Mouse (Mus musculus) liver, postnatal 0 days (tissue): ENCODE data around the gene Wdfy1. TPM values are rescaled to one million over a fixed set of nuclear protein-coding genes. Genes with fewer than 3 reads are reported as not detected.
A peak's percentile ranks its signal among the peaks of the same experiment; 100 is the strongest.

Experiments
- ATAC-seq: fragments of 200-750 bp; cut with Nextera tagmentation; 2 replicates; pipeline ENCODE4 v1.8.0; 2017; ENCODE audit warnings: mild to moderate bottlenecking, moderate library complexity
- DNase-seq: peaks from one replicate; pipeline ENCODE4 v3.0.0-alpha.2; 2016
- H3K27ac ChIP-seq: fragments of 300-500 bp; sonication (generic); 2 replicates; pipeline ENCODE4 v1.5.1; 2014; ENCODE audit warnings: antibody characterized with exemption, moderate library complexity, mild to moderate bottlenecking, low read depth
- H3K27me3 ChIP-seq: fragments of 300-500 bp; sonication (generic); 2 replicates; pipeline ENCODE4 v1.6.1; 2014; ENCODE audit warnings: low read length, control low read depth, mixed read lengths; ENCODE audit not compliant: insufficient read depth
- H3K36me3 ChIP-seq: fragments of 300-500 bp; sonication (generic); replicated peaks from 2 replicates; pipeline ENCODE4 v1.6.1; 2014; ENCODE audit warnings: mild to moderate bottlenecking, control low read depth, low read length, moderate library complexity, mixed read lengths; ENCODE audit not compliant: insufficient read depth
- H3K4me1 ChIP-seq: fragments of 300-500 bp; sonication (generic); 2 replicates; pipeline ENCODE4 v1.6.1; 2014; ENCODE audit warnings: antibody characterized with exemption, mild to moderate bottlenecking, control low read depth; ENCODE audit not compliant: insufficient read depth
- H3K4me2 ChIP-seq: fragments of 300-500 bp; sonication (generic); 2 replicates; pipeline ENCODE4 v1.6.1; 2014; ENCODE audit warnings: low read depth, mild to moderate bottlenecking, low read length, moderate library complexity, mixed read lengths
- H3K4me3 ChIP-seq: fragments of 300-500 bp; sonication (generic); 2 replicates; pipeline ENCODE4 v1.5.1; 2014; ENCODE audit warnings: low read depth, low read length
- H3K9ac ChIP-seq: fragments of 300-500 bp; sonication (generic); replicated peaks from 2 replicates; pipeline ENCODE4 v1.6.1; 2014; ENCODE audit warnings: mild to moderate bottlenecking, moderate library complexity
- H3K9me3 ChIP-seq: fragments of 300-500 bp; sonication (generic); 2 replicates; pipeline ENCODE4 v1.6.1; 2016; ENCODE audit warnings: mild to moderate bottlenecking, control low read depth, low read length, mixed read lengths
- CTCF ChIP-seq: sonication (generic); IDR thresholded peaks from 2 replicates; pipeline ENCODE4 v1.5.1; 2016; ENCODE audit warnings: antibody characterized with exemption, low read depth
- EP300 ChIP-seq: IDR thresholded peaks from 2 replicates; pipeline ENCODE4 v1.6.1; 2016; ENCODE audit warnings: antibody characterized with exemption, low read depth, mild to moderate bottlenecking
- WGBS: fragments of 180-500 bp; shearing (Covaris S2); extraction: QIAGEN DNeasy Blood & Tissue Kit; methylation state at CpG from one replicate; pipeline ENCODE4 v1.1.7; 2014; ENCODE audit not compliant: insufficient replicate concordance; 5-methylcytosine and 5-hydroxymethylcytosine counted together
- polyA plus RNA-seq: library from polyadenylated mRNA; unstranded; fragments of >200 nt; fragmentation: Nextera tagmentation; extraction: Ambion mirVana; gene quantifications from 2 replicates; pipeline ENCODE4 v1.2.1, GENCODE M21; 2015

The Wdfy1 gene
- polyA plus RNA-seq, result 15.7 and 17.2 TPM in 2 replicates

GRCm38 (mm10) chr1:79775927-79776458 lies at the start of gene Wdfy1, which contains the start of gene Mrpl44:
Gene Wdfy1 (minus strand): TSS chr1:79776143.
Gene Mrpl44 (plus strand): TSS chr1:79776018.
- ATAC-seq, result peak; percentile 100
- H3K9me3 ChIP-seq, result no peaks in the 10 kb centered on the region
- WGBS, result under 1% methylated on average over 38 of the region's 38 CpGs
- H3K36me3 ChIP-seq, result peaks cover 26% of the 10 kb centered on the region
- peak within 1 kb of the TSS; percentile 84 for H3K4me3 ChIP-seq
- H3K27me3 ChIP-seq, result no peaks in the 10 kb centered on the region
- TF ChIP-seq CTCF, result peak; percentile 3; the same call in 1 of the 2 replicates
- TF ChIP-seq EP300, result peak; percentile 51
- peak within 1 kb of the TSS; percentile 94 for H3K9ac ChIP-seq
- peak within 1 kb of the TSS; percentile 86 for H3K27ac ChIP-seq
- peak within 1 kb of the TSS; percentile 80 for H3K4me2 ChIP-seq
- H3K4me1 ChIP-seq, result no peaks in the 10 kb centered on the region
- peak; percentile 97 for DNase-seq

GRCm38 (mm10) chr1:79823951-79824633 lies 48.1 kb upstream of the Wdfy1 start:
- Histone ChIP-seq H3K27ac (no peak overlapping the region), H3K9me3 (no peaks in the 10 kb centered on the region), H3K4me3 (no peak overlapping the region), H3K4me2 (peak overlapping the region; percentile 0; the same call in 1 of the 2 replicates), H3K9ac (no peak overlapping the region), H3K36me3 (no peaks in the 10 kb centered on the region), H3K4me1 (no peaks in the 10 kb centered on the region), H3K27me3 (no peaks in the 10 kb centered on the region)
- 66% methylated on average over 14 of the region's 14 CpGs for WGBS
- no peak for TF ChIP-seq EP300
- TF ChIP-seq CTCF, result no peak
- no peak for DNase-seq
- ATAC-seq, result no peak

- no peaks in the 10 kb centered on the region for H3K36me3 ChIP-seq
- H3K27ac ChIP-seq, result no peak overlapping the region
- no peak overlapping the region for H3K4me2 ChIP-seq
- H3K9ac ChIP-seq, result no peak overlapping the region
- H3K4me1 ChIP-seq, result no peaks in the 10 kb centered on the region
- no peak overlapping the region for H3K4me3 ChIP-seq
- no peak for TF ChIP-seq CTCF
- TF ChIP-seq EP300, result no peak
- 56% methylated on average over 13 of the region's 13 CpGs for WGBS
- no peaks in the 10 kb centered on the region for H3K9me3 ChIP-seq
- ATAC-seq (peak; percentile 33; the same call in 1 of the 2 replicates), DNase-seq (no peak)
- H3K27me3 ChIP-seq, result no peaks in the 10 kb centered on the region
Measured at GRCm38 (mm10) chr1:79822806-79823525, 47.0 kb upstream of the Wdfy1 start.

GRCm38 (mm10) chr1:79819296-79819879 lies 43.4 kb upstream of the Wdfy1 start:
- Histone ChIP-seq H3K4me1 (no peaks in the 10 kb centered on the region), H3K9me3 (no peaks in the 10 kb centered on the region), H3K4me3 (no peak overlapping the region), H3K27ac (no peak overlapping the region), H3K4me2 (no peak overlapping the region), H3K36me3 (no peaks in the 10 kb centered on the region), H3K9ac (no peak overlapping the region), H3K27me3 (no peaks in the 10 kb centered on the region)
- DNase-seq (no peak), ATAC-seq (no peak)
- 83% methylated on average over 11 of the region's 11 CpGs for WGBS
- TF ChIP-seq EP300 (no peak), CTCF (0 out of 2 replicates have a peak, but pooled peaks have one; percentile 4)

- DNase-seq (no peak), ATAC-seq (no peak)
- H3K4me3 ChIP-seq, result no peak overlapping the region
- H3K4me2 ChIP-seq, result no peak overlapping the region
- no peaks in the 10 kb centered on the region for H3K36me3 ChIP-seq
- H3K9me3 ChIP-seq, result no peaks in the 10 kb centered on the region
- TF ChIP-seq CTCF (no peak), EP300 (no peak)
- no peak overlapping the region for H3K9ac ChIP-seq
- no peaks in the 10 kb centered on the region for H3K4me1 ChIP-seq
- no peaks in the 10 kb centered on the region for H3K27me3 ChIP-seq
- WGBS, result 80% methylated on average over 3 of the region's 3 CpGs
- no peak overlapping the region for H3K27ac ChIP-seq
Measured at GRCm38 (mm10) chr1:79815446-79815845, 39.5 kb upstream of the Wdfy1 start.

GRCm38 (mm10) chr1:79809447-79809846 lies 33.5 kb upstream of the Wdfy1 start:
- no peak overlapping the region for H3K9ac ChIP-seq
- H3K36me3 ChIP-seq, result no peaks in the 10 kb centered on the region
- no peak overlapping the region for H3K27ac ChIP-seq
- 88% methylated on average over 3 of the region's 3 CpGs for WGBS
- no peaks in the 10 kb centered on the region for H3K27me3 ChIP-seq
- DNase-seq, result no peak
- H3K4me3 ChIP-seq, result no peak overlapping the region
- no peak for ATAC-seq
- no peaks in the 10 kb centered on the region for H3K9me3 ChIP-seq
- no peak overlapping the region for H3K4me2 ChIP-seq
- TF ChIP-seq CTCF (no peak), EP300 (no peak)
- H3K4me1 ChIP-seq, result no peaks in the 10 kb centered on the region
